Mouse (Mus musculus) right cerebral cortex, postnatal 14 days (tissue): ENCODE data around the gene Ldb3.

Source experiments
- DNase-seq: peaks from one replicate; pipeline ENCODE4 v3.0.0; 2022

Gene Ldb3

GRCm38 (mm10) chr14:34590017-34590570 is 1.6 kb upstream of the Ldb3 start:
- DNase-seq, result no peak

- DNase-seq, result no peak
Observed at GRCm38 (mm10) chr14:34589185-34589713, 767 bp upstream of the Ldb3 start.

GRCm38 (mm10) chr14:34588005-34588404 is 477 bp downstream of the Ldb3 start:
- DNase-seq, result no peak

GRCm38 (mm10) chr14:34586871-34587270 is 1.6 kb downstream of the Ldb3 start:
- no peak for DNase-seq

GRCm38 (mm10) chr14:34585358-34586105 is 3.0 kb downstream of the Ldb3 start:
- DNase-seq, result no peak

GRCm38 (mm10) chr14:34582740-34583427 is 5.6 kb downstream of the Ldb3 start:
- DNase-seq, result no peak

GRCm38 (mm10) chr14:34576858-34577257 is 11.6 kb downstream of the Ldb3 start:
- no peak for DNase-seq

GRCm38 (mm10) chr14:34574068-34574467 is 14.4 kb downstream of the Ldb3 start:
- DNase-seq, result no peak

GRCm38 (mm10) chr14:34573348-34573913 is 15.1 kb downstream of the Ldb3 start:
- no peak for DNase-seq

GRCm38 (mm10) chr14:34571610-34572387 is 16.7 kb downstream of the Ldb3 start:
- no peak for DNase-seq

- DNase-seq, result no peak
Observed at GRCm38 (mm10) chr14:34570903-34571302, 17.6 kb downstream of the Ldb3 start.

GRCm38 (mm10) chr14:34570294-34570693 is 18.2 kb downstream of the Ldb3 start:
- peak; percentile 83 for DNase-seq

- no peak for DNase-seq
Observed at GRCm38 (mm10) chr14:34569534-34570194, 18.8 kb downstream of the Ldb3 start.

- DNase-seq, result no peak
Observed at GRCm38 (mm10) chr14:34568626-34569025, 19.9 kb downstream of the Ldb3 start.

- DNase-seq, result no peak
Observed at GRCm38 (mm10) chr14:34567697-34568096, 20.8 kb downstream of the Ldb3 start.

GRCm38 (mm10) chr14:34566530-34566929 is 22.0 kb downstream of the Ldb3 start:
- no peak for DNase-seq

GRCm38 (mm10) chr14:34565711-34566110 is 22.8 kb downstream of the Ldb3 start:
- DNase-seq, result no peak

- no peak for DNase-seq
Observed at GRCm38 (mm10) chr14:34564646-34565045, 23.8 kb downstream of the Ldb3 start.

GRCm38 (mm10) chr14:34562393-34562792 is 26.1 kb downstream of the Ldb3 start:
- no peak for DNase-seq

GRCm38 (mm10) chr14:34561647-34562046 is 26.8 kb downstream of the Ldb3 start:
- no peak for DNase-seq

GRCm38 (mm10) chr14:34558947-34559346 is 29.5 kb downstream of the Ldb3 start:
- DNase-seq, result no peak

- no peak for DNase-seq
Observed at GRCm38 (mm10) chr14:34555211-34555610, 33.3 kb downstream of the Ldb3 start.
